Mouse (Mus musculus): Measurements from ENCODE around the gene Cyb5r3.

The Cyb5r3 gene

DNA sequence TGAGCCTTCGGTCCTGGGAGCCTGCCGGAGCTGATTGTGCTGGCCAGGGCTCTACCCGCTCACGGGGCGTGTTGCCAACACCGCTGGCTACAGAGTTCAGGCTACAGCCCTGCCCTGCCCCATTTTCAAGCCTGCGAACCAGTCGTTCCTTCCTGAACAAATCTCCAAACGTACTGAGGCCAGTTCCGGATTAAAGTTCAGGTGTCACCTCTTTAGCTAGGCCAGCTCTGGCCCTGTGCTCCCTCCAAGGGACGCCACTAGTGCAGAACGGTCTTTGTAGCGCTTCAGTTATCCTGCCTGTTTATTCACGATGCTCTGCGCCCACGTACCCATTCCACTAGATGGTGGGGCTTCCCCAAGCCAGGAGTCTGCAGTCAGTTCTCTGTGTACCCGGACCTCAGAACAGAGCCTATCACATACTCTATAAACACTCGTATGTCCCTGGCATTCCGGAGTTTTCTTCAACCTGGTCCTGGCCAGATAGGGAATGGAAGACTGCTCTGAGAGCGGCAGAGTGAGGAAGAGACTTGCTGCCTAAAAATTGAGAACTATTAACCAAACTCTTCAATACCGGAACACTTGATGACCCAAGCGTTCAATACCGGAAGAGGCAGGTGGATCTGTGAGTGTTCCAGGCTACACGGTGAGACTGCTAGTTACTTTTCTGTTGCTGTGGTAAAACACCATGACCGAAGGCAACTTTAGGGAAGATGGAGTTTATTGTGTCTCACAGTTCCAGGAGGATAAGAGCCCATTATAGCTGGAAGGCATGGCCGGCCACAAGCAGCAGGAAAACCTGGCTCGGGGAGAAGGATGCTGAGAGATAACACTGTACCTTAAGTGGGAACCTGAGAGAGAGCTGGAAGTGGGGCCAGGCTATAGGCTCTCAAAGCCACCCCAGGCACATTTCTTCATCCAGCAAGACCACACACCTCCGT lies at the start of gene Cyb5r3:
TSS of gene Cyb5r3 (minus strand) at position 101 of the 938 bp plus-strand sequence.
- no peak for DNase-seq

GRCm38 (mm10) chr15:83221721-83222120 lies 49.3 kb upstream of the Cyb5r3 start:
- DNase-seq, result no peak

DNA sequence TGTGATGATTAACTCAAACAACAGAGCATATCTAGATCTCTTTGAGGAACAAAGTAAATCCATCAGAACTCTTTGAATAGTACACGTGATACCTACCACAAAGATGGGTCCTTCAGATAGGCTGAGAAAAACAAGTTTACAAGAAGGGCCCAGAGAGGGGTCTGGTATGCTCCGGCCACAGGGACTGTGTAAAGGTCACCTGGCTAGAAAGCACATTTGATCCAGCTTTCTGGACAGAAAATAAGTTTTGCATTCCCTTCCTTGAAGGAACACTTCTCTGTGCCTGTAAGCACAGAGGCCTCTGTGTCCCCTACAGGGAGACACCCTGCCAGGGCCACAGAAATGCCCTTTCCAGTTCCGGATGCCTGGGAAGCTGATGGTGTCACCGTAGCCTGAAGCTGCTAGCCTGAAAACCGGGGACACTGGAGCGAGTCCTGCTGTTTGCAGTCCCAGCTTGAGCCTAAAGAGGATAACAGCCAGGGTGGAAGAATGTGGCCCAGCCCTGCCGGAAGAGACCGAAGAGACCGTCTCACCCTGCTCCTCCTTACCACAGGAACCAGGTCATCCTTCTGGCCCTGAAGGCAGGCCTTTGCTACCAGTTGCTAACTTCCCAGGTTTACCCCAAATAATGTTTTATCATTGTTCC lies 48.1 kb upstream of the Cyb5r3 start:
- no peak for DNase-seq

DNA sequence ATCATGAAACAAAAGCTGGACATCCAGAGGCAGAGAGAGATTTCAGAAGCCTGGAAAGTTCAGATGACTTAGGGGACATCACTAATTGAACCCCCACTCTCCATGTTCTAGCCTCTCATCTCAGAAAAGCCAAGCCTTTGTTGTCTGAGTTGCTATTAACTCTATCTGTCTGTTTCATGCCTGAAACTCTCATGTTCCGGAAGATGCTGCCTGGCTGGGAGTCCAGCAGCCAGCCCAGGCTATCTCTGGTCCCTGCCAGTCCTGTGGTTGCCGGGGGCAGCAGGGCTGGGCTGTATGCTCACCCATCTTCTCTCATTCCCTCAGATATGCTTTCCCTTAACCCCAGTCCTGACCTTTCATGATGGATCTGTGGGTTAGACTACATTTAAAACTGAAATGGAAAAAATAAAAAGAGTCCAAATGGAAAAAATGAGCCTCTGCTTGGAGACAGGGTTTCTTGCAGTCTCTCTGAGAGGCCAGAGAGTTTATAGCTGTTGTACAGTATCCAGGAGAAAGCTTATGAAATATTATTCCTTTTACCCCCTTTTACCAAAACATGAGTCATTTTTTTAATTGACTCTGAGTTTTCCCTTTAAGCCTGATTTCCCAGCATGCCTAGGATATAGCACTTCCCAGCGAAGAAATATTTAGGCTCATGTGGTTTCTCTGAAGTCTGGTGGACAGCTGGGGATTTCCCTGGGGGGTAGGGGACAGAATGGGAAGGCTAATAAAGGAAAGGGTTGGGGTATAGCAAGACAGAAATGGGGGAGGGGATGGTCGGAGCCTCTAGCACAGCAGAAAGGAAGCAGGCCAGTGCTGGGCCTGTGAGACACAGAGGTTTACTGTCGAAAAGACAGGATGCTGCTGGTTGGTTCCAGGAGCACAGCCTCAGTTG lies 43.2 kb upstream of the Cyb5r3 start:
- DNase-seq, result no peak

- peak; percentile 21 for DNase-seq
Observed at GRCm38 (mm10) chr15:83210229-83210628, 37.8 kb upstream of the Cyb5r3 start.

- no peak for DNase-seq
Observed at GRCm38 (mm10) chr15:83209719-83210118, 37.3 kb upstream of the Cyb5r3 start.

GRCm38 (mm10) chr15:83209092-83209695 lies 36.8 kb upstream of the Cyb5r3 start:
- no peak for DNase-seq

GRCm38 (mm10) chr15:83204731-83205451 lies 32.5 kb upstream of the Cyb5r3 start:
- peak; percentile 71 for DNase-seq

- no peak for DNase-seq
Observed at GRCm38 (mm10) chr15:83202412-83202811, 30.0 kb upstream of the Cyb5r3 start.

GRCm38 (mm10) chr15:83193413-83193812 lies 21.0 kb upstream of the Cyb5r3 start:
- DNase-seq, result no peak

GRCm38 (mm10) chr15:83182351-83182750 lies 10.0 kb upstream of the Cyb5r3 start:
- no peak for DNase-seq

GRCm38 (mm10) chr15:83181800-83182330 lies 9.5 kb upstream of the Cyb5r3 start:
- DNase-seq, result no peak

DNA sequence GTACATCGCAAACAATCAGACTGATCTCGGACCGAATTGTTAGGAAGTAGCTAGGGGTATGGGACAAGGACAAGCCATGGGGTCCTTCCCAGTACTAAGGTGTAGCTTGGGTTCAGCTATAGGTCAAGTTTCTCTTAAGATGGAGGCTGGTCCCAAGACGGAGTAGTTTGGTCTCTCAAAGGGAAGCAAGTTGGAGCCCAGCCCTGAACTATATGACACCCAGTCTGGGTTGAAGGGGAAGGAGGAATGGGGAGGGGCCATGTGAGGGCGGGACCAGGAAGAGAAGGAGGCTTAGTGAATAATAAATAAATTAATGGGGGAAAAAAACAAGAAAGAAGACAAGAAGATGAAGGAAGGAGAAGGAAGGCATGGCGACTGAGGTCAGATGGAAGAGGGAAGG lies 7.6 kb upstream of the Cyb5r3 start:
- no peak for DNase-seq

GRCm38 (mm10) chr15:83176653-83177052 lies 4.3 kb upstream of the Cyb5r3 start:
- no peak for DNase-seq

GRCm38 (mm10) chr15:83173914-83174884 lies 1.8 kb upstream of the Cyb5r3 start:
- peak; percentile 10 for DNase-seq

GRCm38 (mm10) chr15:83171712-83172481 lies 495 bp downstream of the Cyb5r3 start:
- DNase-seq, result peak; percentile 95

DNA sequence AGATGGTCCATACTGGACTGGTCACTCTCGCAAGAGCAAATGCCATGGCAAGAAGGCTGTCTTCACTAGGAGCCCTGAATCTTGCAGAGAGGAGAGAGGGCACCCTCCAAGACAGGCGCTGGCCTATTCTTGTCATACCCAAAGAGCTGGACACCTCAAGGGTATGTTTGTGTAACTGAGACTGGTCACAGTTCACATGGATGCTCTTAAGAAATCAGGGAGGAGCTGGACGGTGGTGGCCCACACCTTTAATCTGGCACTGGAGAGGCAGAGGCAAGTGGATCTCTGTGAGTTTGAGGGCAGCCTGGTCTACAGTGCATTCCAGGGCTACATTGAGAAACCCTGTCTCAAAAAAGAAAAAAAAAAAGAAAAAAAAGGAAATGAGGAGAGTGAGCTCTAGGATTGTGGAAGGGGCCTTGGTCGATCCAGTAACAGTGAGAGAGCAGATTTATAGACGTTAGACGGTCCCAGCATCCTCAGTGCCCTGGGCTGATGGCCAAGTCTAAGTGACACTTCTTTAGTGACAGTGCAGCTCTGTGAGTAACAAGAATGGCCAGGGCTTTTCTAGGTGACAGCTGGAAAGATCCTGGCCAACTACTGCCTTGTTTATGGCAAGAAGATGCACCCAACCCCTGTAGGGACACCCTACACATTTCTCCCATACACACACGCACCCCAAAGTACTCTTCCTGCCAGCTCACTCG lies 1.3 kb downstream of the Cyb5r3 start:
- DNase-seq, result peak; percentile 8

- DNase-seq, result peak; percentile 45
Observed at GRCm38 (mm10) chr15:83169772-83170722, 2.3 kb downstream of the Cyb5r3 start.

All from cerebellum, adult 8-10 months (tissue).